Mouse (Mus musculus): ENCODE measurements at regions not wholly inside any gene's neighbourhood (a gene's known extent, or its start where the extent isn't known, plus 50 kb on each side); places are given as distances from the start of the nearest gene placed in this dataset.

GRCm38 (mm10) chr1:30716346-30716745 lies 157.4 kb downstream of the Phf3 start:
- Histone ChIP-seq H3K36me3 (ENCODE audit: control insufficient read depth, insufficient read depth, low read length) (no peaks in the 10 kb centered on the region), H3K27ac (replicated peaks; ENCODE audit: insufficient read depth, low read depth, low read length) (no peak overlapping the region), H3K27me3 (ENCODE audit: control insufficient read depth, insufficient read depth, low read length) (no peaks in the 10 kb centered on the region), H3K4me3 (ENCODE audit: insufficient read depth, low read depth, low read length) (no peak overlapping the region), H3K9ac (ENCODE audit: low read depth, low read length) (no peak overlapping the region), H3K79me2 (ENCODE audit: control insufficient read depth, insufficient read depth, low read length) (no peaks in the 10 kb centered on the region), H3K4me1 (ENCODE audit: control insufficient read depth, insufficient read depth, low read length) (no peaks in the 10 kb centered on the region)
- no peak for DNase-seq (ENCODE audit: extremely low read depth, low read depth, low spot score)
- TF ChIP-seq POLR2A (IDR thresholded peaks at IDR 0.05; ENCODE audit: extremely low read depth, insufficient read depth, low read length) (no peak), CTCF (IDR thresholded peaks at IDR 0.05; ENCODE audit: low read depth, low read length) (no peak)
- WGBS: 35% methylated on average over 1 of the region's 1 CpGs

- TF ChIP-seq POLR2A (IDR thresholded peaks at IDR 0.05; ENCODE audit: extremely low read depth, insufficient read depth, low read length) (no peak), CTCF (IDR thresholded peaks at IDR 0.05; ENCODE audit: low read depth, low read length) (no peak)
- no peaks in the 10 kb centered on the region for H3K36me3 ChIP-seq (ENCODE audit: control insufficient read depth, insufficient read depth, low read length)
- H3K27me3 ChIP-seq (ENCODE audit: control insufficient read depth, insufficient read depth, low read length): no peaks in the 10 kb centered on the region
- H3K4me1 ChIP-seq (ENCODE audit: control insufficient read depth, insufficient read depth, low read length): no peaks in the 10 kb centered on the region
- no peak for DNase-seq (ENCODE audit: extremely low read depth, low read depth, low spot score)
- no peaks in the 10 kb centered on the region for H3K79me2 ChIP-seq (ENCODE audit: control insufficient read depth, insufficient read depth, low read length)
- H3K27ac ChIP-seq (replicated peaks; ENCODE audit: insufficient read depth, low read depth, low read length): no peak overlapping the region
- H3K9ac ChIP-seq (ENCODE audit: low read depth, low read length): no peak overlapping the region
- H3K4me3 ChIP-seq (ENCODE audit: insufficient read depth, low read depth, low read length): no peak overlapping the region
- 80% methylated on average over 3 of the region's 3 CpGs for WGBS
These were observed 172.6 kb downstream of the Phf3 start for GRCm38 (mm10) chr1:30701116-30701515.

- Histone ChIP-seq H3K4me1 (ENCODE audit: control insufficient read depth, insufficient read depth, low read length) (no peaks in the 10 kb centered on the region), H3K27ac (replicated peaks; ENCODE audit: insufficient read depth, low read depth, low read length) (no peak overlapping the region), H3K4me3 (ENCODE audit: insufficient read depth, low read depth, low read length) (no peak overlapping the region), H3K27me3 (ENCODE audit: control insufficient read depth, insufficient read depth, low read length) (no peaks in the 10 kb centered on the region), H3K79me2 (ENCODE audit: control insufficient read depth, insufficient read depth, low read length) (no peaks in the 10 kb centered on the region), H3K9ac (ENCODE audit: low read depth, low read length) (no peak overlapping the region), H3K36me3 (ENCODE audit: control insufficient read depth, insufficient read depth, low read length) (no peaks in the 10 kb centered on the region)
- no peak for DNase-seq (ENCODE audit: extremely low read depth, low read depth, low spot score)
- 53% methylated on average over 10 of the region's 10 CpGs for WGBS
- TF ChIP-seq CTCF (IDR thresholded peaks at IDR 0.05; ENCODE audit: low read depth, low read length): no peak
- TF ChIP-seq POLR2A (IDR thresholded peaks at IDR 0.05; ENCODE audit: extremely low read depth, insufficient read depth, low read length): no peak
These were observed 173.2 kb downstream of the Phf3 start for GRCm38 (mm10) chr1:30700399-30701081.

GRCm38 (mm10) chr1:30696342-30696741 lies 177.4 kb downstream of the Phf3 start:
- no peak for DNase-seq (ENCODE audit: extremely low read depth, low read depth, low spot score)
- Histone ChIP-seq H3K4me3 (ENCODE audit: insufficient read depth, low read depth, low read length) (no peak overlapping the region), H3K27ac (replicated peaks; ENCODE audit: insufficient read depth, low read depth, low read length) (no peak overlapping the region), H3K9ac (ENCODE audit: low read depth, low read length) (no peak overlapping the region), H3K79me2 (ENCODE audit: control insufficient read depth, insufficient read depth, low read length) (no peaks in the 10 kb centered on the region), H3K27me3 (ENCODE audit: control insufficient read depth, insufficient read depth, low read length) (no peaks in the 10 kb centered on the region), H3K4me1 (ENCODE audit: control insufficient read depth, insufficient read depth, low read length) (no peaks in the 10 kb centered on the region), H3K36me3 (ENCODE audit: control insufficient read depth, insufficient read depth, low read length) (no peaks in the 10 kb centered on the region)
- TF ChIP-seq CTCF (IDR thresholded peaks at IDR 0.05; ENCODE audit: low read depth, low read length) (no peak), POLR2A (IDR thresholded peaks at IDR 0.05; ENCODE audit: extremely low read depth, insufficient read depth, low read length) (no peak)

- WGBS: 84% methylated on average over 3 of the region's 3 CpGs
- Histone ChIP-seq H3K4me3 (ENCODE audit: insufficient read depth, low read depth, low read length) (no peak overlapping the region), H3K27me3 (ENCODE audit: control insufficient read depth, insufficient read depth, low read length) (no peaks in the 10 kb centered on the region), H3K79me2 (ENCODE audit: control insufficient read depth, insufficient read depth, low read length) (no peaks in the 10 kb centered on the region), H3K9ac (ENCODE audit: low read depth, low read length) (no peak overlapping the region), H3K36me3 (ENCODE audit: control insufficient read depth, insufficient read depth, low read length) (no peaks in the 10 kb centered on the region), H3K27ac (replicated peaks; ENCODE audit: insufficient read depth, low read depth, low read length) (no peak overlapping the region), H3K4me1 (ENCODE audit: control insufficient read depth, insufficient read depth, low read length) (no peaks in the 10 kb centered on the region)
- DNase-seq (ENCODE audit: extremely low read depth, low read depth, low spot score): no peak
- TF ChIP-seq CTCF (IDR thresholded peaks at IDR 0.05; ENCODE audit: low read depth, low read length) (no peak), POLR2A (IDR thresholded peaks at IDR 0.05; ENCODE audit: extremely low read depth, insufficient read depth, low read length) (no peak)
These were observed 188.4 kb downstream of the Phf3 start for GRCm38 (mm10) chr1:30685318-30685717.

- H3K4me3 ChIP-seq (ENCODE audit: insufficient read depth, low read depth, low read length): no peak overlapping the region
- no peaks in the 10 kb centered on the region for H3K4me1 ChIP-seq (ENCODE audit: control insufficient read depth, insufficient read depth, low read length)
- H3K27me3 ChIP-seq (ENCODE audit: control insufficient read depth, insufficient read depth, low read length): no peaks in the 10 kb centered on the region
- no peak for TF ChIP-seq CTCF (IDR thresholded peaks at IDR 0.05; ENCODE audit: low read depth, low read length)
- no peak for TF ChIP-seq POLR2A (IDR thresholded peaks at IDR 0.05; ENCODE audit: extremely low read depth, insufficient read depth, low read length)
- H3K9ac ChIP-seq (ENCODE audit: low read depth, low read length): no peak overlapping the region
- no peak for DNase-seq (ENCODE audit: extremely low read depth, low read depth, low spot score)
- no peaks in the 10 kb centered on the region for H3K79me2 ChIP-seq (ENCODE audit: control insufficient read depth, insufficient read depth, low read length)
- H3K27ac ChIP-seq (replicated peaks; ENCODE audit: insufficient read depth, low read depth, low read length): no peak overlapping the region
- 43% methylated on average over 2 of the region's 2 CpGs for WGBS
- H3K36me3 ChIP-seq (ENCODE audit: control insufficient read depth, insufficient read depth, low read length): no peaks in the 10 kb centered on the region
These were observed 189.8 kb downstream of the Phf3 start for GRCm38 (mm10) chr1:30683889-30684288.

Data from liver, adult 2 months (tissue).